Mouse (Mus musculus): ENCODE results near the gene Tmem256. TPM values are rescaled to one million over a fixed set of nuclear protein-coding genes. Genes with fewer than 3 reads are reported as not detected.

Gene Tmem256
- polyA plus RNA-seq, 1 experiment from 2014 or later, result 371 TPM

DNA sequence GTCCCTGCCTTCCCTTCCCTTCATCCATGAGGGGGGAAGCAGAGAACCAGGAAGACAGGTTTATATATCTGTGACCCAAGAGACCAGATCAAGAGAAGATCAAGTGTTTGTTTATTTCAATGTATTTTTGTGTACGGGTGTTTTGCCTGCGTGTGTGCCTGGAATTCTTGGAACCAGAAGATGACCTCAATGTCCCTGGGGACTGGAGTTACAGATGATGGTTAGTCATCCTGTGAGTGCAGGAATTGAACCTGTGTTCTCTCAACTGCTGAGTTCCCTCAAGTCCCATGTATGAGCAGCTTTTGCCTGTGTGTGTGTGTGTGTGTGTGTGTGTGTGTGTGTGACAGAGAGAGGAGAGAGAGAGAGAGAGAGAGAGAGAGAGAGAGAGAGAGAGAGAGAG, 30.7 kb upstream of the Tmem256 start:
- WGBS, result 79% methylated on average over 2 of the region's 2 CpGs
- no peak overlapping the region for H3K4me3 ChIP-seq (ENCODE audit: low read length)
- no peaks in the 10 kb centered on the region for H3K36me3 ChIP-seq (ENCODE audit: insufficient read depth, low read length)
- no peaks in the 10 kb centered on the region for H3K9me3 ChIP-seq (ENCODE audit: low read length)
- H3K27ac ChIP-seq (ENCODE audit: low read length), result no peak overlapping the region
- H3K27me3 ChIP-seq (ENCODE audit: insufficient read depth, low read length), result peaks cover 11% of the 10 kb centered on the region; the same call in 1 of the 2 replicates
- H3K4me1 ChIP-seq (ENCODE audit: insufficient read depth, low read length), result peaks cover 24% of the 10 kb centered on the region
- no peak overlapping the region for H3K9ac ChIP-seq (replicated peaks; ENCODE audit: low read length)
- no peak for ATAC-seq (ENCODE audit: low FRiP score, low TSS enrichment)
- no peak overlapping the region for H3K4me2 ChIP-seq (replicated peaks; ENCODE audit: low read depth, low read length)

DNA sequence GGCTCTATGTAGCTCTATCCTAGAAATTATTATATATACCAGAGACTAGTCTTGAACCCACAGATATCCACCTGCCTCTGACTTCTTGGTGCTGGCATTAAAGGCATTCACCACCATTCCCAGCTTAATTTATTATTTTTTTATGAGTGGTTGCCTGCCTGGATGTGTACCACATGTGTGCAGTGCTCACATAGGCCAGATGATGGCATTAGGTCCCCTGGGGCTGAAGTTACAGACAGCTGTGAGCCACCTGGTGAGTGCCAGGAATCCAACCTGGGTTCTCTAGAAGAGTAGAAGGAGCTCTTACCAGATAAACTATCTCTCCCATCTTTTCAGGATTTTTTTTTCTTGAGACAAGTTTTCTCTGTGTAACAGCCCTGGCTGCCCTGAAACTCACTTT, 28.0 kb upstream of the Tmem256 start:
- no peak overlapping the region for H3K9ac ChIP-seq (replicated peaks; ENCODE audit: low read length)
- no peak overlapping the region for H3K4me3 ChIP-seq (ENCODE audit: low read length)
- H3K27ac ChIP-seq (ENCODE audit: low read length), result no peak overlapping the region
- no peaks in the 10 kb centered on the region for H3K4me1 ChIP-seq (ENCODE audit: insufficient read depth, low read length)
- no peaks in the 10 kb centered on the region for H3K9me3 ChIP-seq (ENCODE audit: low read length)
- H3K4me2 ChIP-seq (replicated peaks; ENCODE audit: low read depth, low read length), result no peak overlapping the region
- no peak for ATAC-seq (ENCODE audit: low FRiP score, low TSS enrichment)
- H3K27me3 ChIP-seq (ENCODE audit: insufficient read depth, low read length), result peaks cover 5% of the 10 kb centered on the region; the same call in 1 of the 2 replicates
- no peaks in the 10 kb centered on the region for H3K36me3 ChIP-seq (ENCODE audit: insufficient read depth, low read length)

DNA sequence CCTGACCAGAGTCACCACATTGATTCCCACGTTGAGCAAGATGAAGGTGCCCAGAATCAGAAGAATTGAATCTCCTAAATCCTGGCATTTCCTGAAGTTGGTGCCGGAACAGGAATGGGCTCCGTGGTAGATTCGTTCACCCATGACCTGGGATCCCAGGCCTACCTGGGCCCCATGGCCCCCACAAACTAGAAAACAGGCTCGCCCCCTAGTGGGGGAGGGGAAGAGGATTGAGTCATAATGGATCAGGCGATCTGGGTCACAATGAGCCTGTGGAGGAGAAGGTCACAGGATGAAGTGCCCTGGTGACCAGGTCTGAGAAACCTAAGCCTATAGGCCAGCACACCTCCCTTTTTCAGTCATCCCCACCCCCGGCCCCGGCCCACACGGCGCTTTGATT, 23.2 kb upstream of the Tmem256 start, which contains the start of gene Gm39566:
Gm39566 (minus strand) TSS at position 144 of the 400 bp plus-strand sequence.
- Histone ChIP-seq H3K4me3 (ENCODE audit: low read length) (no peak within 1 kb of the TSS), H3K4me2 (replicated peaks; ENCODE audit: low read depth, low read length) (no peak within 1 kb of the TSS), H3K36me3 (ENCODE audit: insufficient read depth, low read length) (no peaks in the 10 kb centered on the region), H3K9ac (replicated peaks; ENCODE audit: low read length) (0 out of 2 replicates have a peak within 1 kb of the TSS, but pooled peaks have one; percentile 22), H3K9me3 (ENCODE audit: low read length) (peaks cover 11% of the 10 kb centered on the region; the same call in 1 of the 2 replicates), H3K27me3 (ENCODE audit: insufficient read depth, low read length) (no peaks in the 10 kb centered on the region), H3K27ac (ENCODE audit: low read length) (no peak within 1 kb of the TSS), H3K4me1 (ENCODE audit: insufficient read depth, low read length) (no peaks in the 10 kb centered on the region)
- no peak for ATAC-seq (ENCODE audit: low FRiP score, low TSS enrichment)
- 50% methylated on average over 10 of the region's 10 CpGs for WGBS

GRCm38 (mm10) chr11:69816520-69816919, 21.8 kb upstream of the Tmem256 start:
- Histone ChIP-seq H3K4me2 (replicated peaks; ENCODE audit: low read depth, low read length) (no peak overlapping the region), H3K36me3 (ENCODE audit: insufficient read depth, low read length) (no peaks in the 10 kb centered on the region), H3K27ac (ENCODE audit: low read length) (no peak overlapping the region), H3K4me1 (ENCODE audit: insufficient read depth, low read length) (no peaks in the 10 kb centered on the region), H3K9me3 (ENCODE audit: low read length) (peaks cover 11% of the 10 kb centered on the region; the same call in 1 of the 2 replicates), H3K27me3 (ENCODE audit: insufficient read depth, low read length) (no peaks in the 10 kb centered on the region), H3K9ac (replicated peaks; ENCODE audit: low read length) (no peak overlapping the region), H3K4me3 (ENCODE audit: low read length) (no peak overlapping the region)
- ATAC-seq (ENCODE audit: low FRiP score, low TSS enrichment), result no peak
- WGBS, result 91% methylated on average over 12 of the region's 12 CpGs

- Histone ChIP-seq H3K27ac (ENCODE audit: low read length) (no peak within 1 kb of the TSS), H3K9ac (replicated peaks; ENCODE audit: low read length) (no peak within 1 kb of the TSS), H3K4me2 (replicated peaks; ENCODE audit: low read depth, low read length) (no peak within 1 kb of the TSS), H3K27me3 (ENCODE audit: insufficient read depth, low read length) (no peaks in the 10 kb centered on the region), H3K36me3 (ENCODE audit: insufficient read depth, low read length) (no peaks in the 10 kb centered on the region), H3K9me3 (ENCODE audit: low read length) (peaks cover 11% of the 10 kb centered on the region; the same call in 1 of the 2 replicates), H3K4me1 (ENCODE audit: insufficient read depth, low read length) (no peaks in the 10 kb centered on the region), H3K4me3 (ENCODE audit: low read length) (no peak within 1 kb of the TSS)
- 72% methylated on average over 2 of the region's 2 CpGs for WGBS
- no peak for ATAC-seq (ENCODE audit: low FRiP score, low TSS enrichment)
Measured at GRCm38 (mm10) chr11:69818365-69818764, 19.9 kb upstream of the Tmem256 start, which contains the start of gene Spem2. Spem2 (minus strand) TSS chr11:69818465.

GRCm38 (mm10) chr11:69818871-69819270, 19.4 kb upstream of the Tmem256 start:
- no peak for ATAC-seq (ENCODE audit: low FRiP score, low TSS enrichment)
- no peaks in the 10 kb centered on the region for H3K4me1 ChIP-seq (ENCODE audit: insufficient read depth, low read length)
- H3K27me3 ChIP-seq (ENCODE audit: insufficient read depth, low read length), result no peaks in the 10 kb centered on the region
- H3K36me3 ChIP-seq (ENCODE audit: insufficient read depth, low read length), result no peaks in the 10 kb centered on the region
- no peak overlapping the region for H3K4me2 ChIP-seq (replicated peaks; ENCODE audit: low read depth, low read length)
- H3K4me3 ChIP-seq (ENCODE audit: low read length), result no peak overlapping the region
- peaks cover 11% of the 10 kb centered on the region; the same call in 1 of the 2 replicates for H3K9me3 ChIP-seq (ENCODE audit: low read length)
- WGBS, result 94% methylated on average over 8 of the region's 8 CpGs
- H3K9ac ChIP-seq (replicated peaks; ENCODE audit: low read length), result no peak overlapping the region
- no peak overlapping the region for H3K27ac ChIP-seq (ENCODE audit: low read length)

DNA sequence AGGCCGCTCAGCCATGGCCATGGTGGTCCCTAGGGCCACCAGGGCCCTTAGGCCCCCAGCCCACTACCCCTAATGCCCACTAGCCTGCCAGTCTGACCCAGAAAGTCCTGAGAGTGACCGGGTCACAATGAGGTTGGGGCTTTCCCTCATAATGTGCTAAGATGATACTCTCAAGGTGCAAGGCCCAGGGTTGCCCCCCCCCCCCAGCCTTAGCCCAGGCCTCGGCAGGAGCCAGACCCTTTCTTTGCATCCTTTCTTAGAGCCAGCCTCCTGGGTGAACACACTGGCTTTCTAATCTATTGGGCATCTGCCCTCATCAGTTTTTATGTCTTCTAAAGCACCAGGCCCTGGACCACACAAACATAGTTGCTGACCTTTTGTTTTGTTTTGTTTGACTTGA, 16.2 kb upstream of the Tmem256 start, which contains the start of gene Spem1:
Spem1 (minus strand) TSS at position 101 of the 400 bp plus-strand sequence.
- H3K27me3 ChIP-seq (ENCODE audit: insufficient read depth, low read length), result no peaks in the 10 kb centered on the region
- H3K4me2 ChIP-seq (replicated peaks; ENCODE audit: low read depth, low read length), result no peak within 1 kb of the TSS
- no peak within 1 kb of the TSS for H3K27ac ChIP-seq (ENCODE audit: low read length)
- no peak within 1 kb of the TSS for H3K4me3 ChIP-seq (ENCODE audit: low read length)
- 81% methylated on average over 3 of the region's 3 CpGs for WGBS
- H3K4me1 ChIP-seq (ENCODE audit: insufficient read depth, low read length), result no peaks in the 10 kb centered on the region
- peaks cover 16% of the 10 kb centered on the region for H3K36me3 ChIP-seq (ENCODE audit: insufficient read depth, low read length)
- H3K9ac ChIP-seq (replicated peaks; ENCODE audit: low read length), result no peak within 1 kb of the TSS
- peaks cover 9% of the 10 kb centered on the region; the same call in 1 of the 2 replicates for H3K9me3 ChIP-seq (ENCODE audit: low read length)
- no peak for ATAC-seq (ENCODE audit: low FRiP score, low TSS enrichment)

DNA sequence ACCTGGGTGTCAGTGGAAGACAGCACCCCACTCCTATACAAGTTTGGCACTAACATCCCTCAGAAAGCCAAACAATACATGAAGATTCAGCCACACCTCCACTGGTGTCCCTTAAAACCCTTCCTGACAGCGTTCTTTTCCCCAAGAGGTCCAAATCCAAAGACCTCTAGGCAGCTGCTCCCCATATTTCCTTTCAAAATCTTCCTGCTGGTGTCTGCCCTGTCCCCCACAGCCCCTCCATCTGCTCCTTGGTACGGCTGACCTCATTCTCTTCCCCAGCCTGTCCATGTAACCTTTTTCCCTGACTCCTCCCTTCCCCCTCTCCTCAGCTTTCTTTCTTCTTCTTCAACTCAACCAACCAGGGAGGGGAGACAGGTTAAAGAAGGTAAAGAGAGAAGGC, 14.9 kb upstream of the Tmem256 start:
- H3K4me1 ChIP-seq (ENCODE audit: insufficient read depth, low read length), result no peaks in the 10 kb centered on the region
- H3K9ac ChIP-seq (replicated peaks; ENCODE audit: low read length), result no peak overlapping the region
- no peak overlapping the region for H3K27ac ChIP-seq (ENCODE audit: low read length)
- no peaks in the 10 kb centered on the region for H3K27me3 ChIP-seq (ENCODE audit: insufficient read depth, low read length)
- H3K4me2 ChIP-seq (replicated peaks; ENCODE audit: low read depth, low read length), result no peak overlapping the region
- 48% methylated on average over 2 of the region's 2 CpGs for WGBS
- no peak for ATAC-seq (ENCODE audit: low FRiP score, low TSS enrichment)
- H3K4me3 ChIP-seq (ENCODE audit: low read length), result no peak overlapping the region
- peaks cover 29% of the 10 kb centered on the region for H3K36me3 ChIP-seq (ENCODE audit: insufficient read depth, low read length)
- H3K9me3 ChIP-seq (ENCODE audit: low read length), result no peaks in the 10 kb centered on the region

DNA sequence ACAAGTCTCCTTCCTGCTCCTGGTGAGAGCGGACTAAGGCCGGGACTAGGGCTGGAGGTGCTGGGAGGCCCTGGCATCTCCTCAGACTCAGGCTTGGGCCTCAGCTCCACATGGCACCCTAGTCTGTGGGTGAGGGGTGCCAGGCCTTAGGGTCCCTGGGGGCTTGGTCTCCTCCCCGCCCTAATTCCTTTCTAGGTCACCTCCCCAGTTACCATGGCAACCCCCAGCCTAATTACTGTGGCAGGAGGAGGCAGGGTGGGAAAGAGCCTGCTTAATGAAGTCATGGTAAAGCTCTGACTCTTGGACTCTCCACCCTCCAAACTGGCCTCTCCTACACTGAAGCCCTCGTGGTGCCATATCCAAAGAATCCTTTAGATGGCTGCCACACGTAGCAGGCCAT, 9.5 kb upstream of the Tmem256 start:
- H3K9me3 ChIP-seq (ENCODE audit: low read length), result no peaks in the 10 kb centered on the region
- WGBS, result 61% methylated on average over 5 of the region's 5 CpGs
- H3K27ac ChIP-seq (ENCODE audit: low read length), result no peak overlapping the region
- no peak overlapping the region for H3K9ac ChIP-seq (replicated peaks; ENCODE audit: low read length)
- no peaks in the 10 kb centered on the region; the same call in 1 of the 2 replicates for H3K27me3 ChIP-seq (ENCODE audit: insufficient read depth, low read length)
- peaks cover 14% of the 10 kb centered on the region for H3K4me1 ChIP-seq (ENCODE audit: insufficient read depth, low read length)
- H3K36me3 ChIP-seq (ENCODE audit: insufficient read depth, low read length), result peaks cover 41% of the 10 kb centered on the region
- no peak overlapping the region for H3K4me2 ChIP-seq (replicated peaks; ENCODE audit: low read depth, low read length)
- ATAC-seq (ENCODE audit: low FRiP score, low TSS enrichment), result no peak
- H3K4me3 ChIP-seq (ENCODE audit: low read length), result no peak overlapping the region

DNA sequence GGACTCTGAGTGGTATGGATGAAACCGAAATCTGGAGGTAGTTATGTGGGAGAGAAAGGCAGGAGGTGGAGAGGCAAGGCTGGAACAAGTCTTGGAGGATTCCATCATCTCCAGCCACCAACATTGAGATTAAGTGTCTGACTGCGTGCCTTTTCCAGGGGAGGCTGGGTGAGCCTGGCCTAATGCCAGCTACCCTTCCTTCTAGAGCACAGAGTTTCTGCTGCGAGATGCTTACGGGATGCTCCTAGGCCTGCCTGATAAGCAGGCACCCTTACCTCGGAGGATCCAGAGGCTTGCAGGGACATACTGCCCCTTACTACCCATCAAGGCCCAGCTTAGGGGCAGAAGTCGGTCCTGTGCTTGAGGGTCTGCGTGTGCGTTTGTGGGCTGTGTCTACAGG, 4.8 kb upstream of the Tmem256 start:
- peak overlapping the region; percentile 47 for H3K4me3 ChIP-seq (ENCODE audit: low read length)
- ATAC-seq (ENCODE audit: low FRiP score, low TSS enrichment), result no peak
- no peaks in the 10 kb centered on the region for H3K9me3 ChIP-seq (ENCODE audit: low read length)
- 53% methylated on average over 8 of the region's 8 CpGs for WGBS
- peaks cover 43% of the 10 kb centered on the region for H3K4me1 ChIP-seq (ENCODE audit: insufficient read depth, low read length)
- 0 out of 2 replicates have a peak, but pooled peaks cover 12% of the 10 kb centered on the region for H3K36me3 ChIP-seq (ENCODE audit: insufficient read depth, low read length)
- H3K9ac ChIP-seq (replicated peaks; ENCODE audit: low read length), result peak overlapping the region; percentile 81
- 0 out of 2 replicates have a peak overlapping the region, but pooled peaks have one; percentile 38 for H3K27ac ChIP-seq (ENCODE audit: low read length)
- peak overlapping the region; percentile 98 for H3K4me2 ChIP-seq (replicated peaks; ENCODE audit: low read depth, low read length)
- no peaks in the 10 kb centered on the region; the same call in 1 of the 2 replicates for H3K27me3 ChIP-seq (ENCODE audit: insufficient read depth, low read length)

All from kidney, embryonic 16.5 days (tissue).